Mouse (Mus musculus) left cerebral cortex, adult 11 months (tissue): Measurements from ENCODE around the gene Zfp784.
A peak's percentile ranks its signal among the peaks of the same experiment; 100 is the strongest.
"Not testable (repeated sequence)": the region's sequence is repeated elsewhere in the genome, so short reads cannot be mapped to it uniquely, and the experiment has no call there.

ENCODE experiments used
- DNase-seq: peaks from one replicate; pipeline ENCODE4 v3.0.0; 2022; ENCODE audit warnings: low spot score

Gene Zfp784

GRCm38 (mm10) chr7:5020000-5020681 is 18.1 kb downstream of the Zfp784 start, which contains the start of the genes Zfp865 and Ccdc106:
Zfp865 (plus strand) TSS chr7:5020376.
Ccdc106 (plus strand) TSS chr7:5020553.
- peak; percentile 98 for DNase-seq

DNA sequence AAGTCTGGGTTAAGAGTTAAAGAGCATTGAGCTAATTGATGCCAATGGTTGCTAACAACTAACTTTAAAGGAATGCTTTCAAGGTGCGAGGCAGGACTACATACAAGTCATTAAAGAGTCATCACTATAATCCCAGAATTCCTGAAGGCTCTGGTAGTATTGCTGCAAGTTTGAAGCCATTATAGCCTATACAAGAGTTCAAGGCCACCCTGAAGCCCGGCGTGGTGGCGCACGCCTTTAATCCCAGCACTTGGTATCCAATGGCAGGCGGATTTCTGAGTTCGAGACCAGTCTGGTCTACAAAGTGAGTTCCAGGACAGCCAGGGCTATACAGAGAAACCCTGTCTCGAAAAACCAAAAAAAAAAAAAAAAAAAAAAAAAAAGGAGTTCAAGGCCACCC is 18.7 kb downstream of the Zfp784 start:
- not testable (repeated sequence) for DNase-seq

DNA sequence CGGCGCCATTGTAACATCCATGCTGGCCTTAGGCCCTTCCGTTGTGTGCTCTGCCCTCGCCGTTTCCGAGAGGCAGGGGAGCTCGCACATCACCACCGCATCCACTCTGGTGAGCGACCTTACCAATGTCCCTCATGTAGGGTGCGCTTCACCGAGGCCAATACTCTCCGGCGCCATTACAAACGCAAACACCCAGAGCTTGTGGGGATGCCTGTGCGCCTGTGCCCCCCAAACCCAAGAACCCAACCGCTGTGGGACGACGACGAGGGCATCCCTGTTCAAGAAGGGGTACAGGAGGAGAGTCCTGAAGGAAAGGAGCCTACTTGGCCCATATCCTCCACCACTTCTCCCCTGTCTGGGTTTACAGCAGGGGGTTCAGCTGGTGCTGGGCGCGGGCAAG is 20.3 kb downstream of the Zfp784 start:
- no peak for DNase-seq

DNA sequence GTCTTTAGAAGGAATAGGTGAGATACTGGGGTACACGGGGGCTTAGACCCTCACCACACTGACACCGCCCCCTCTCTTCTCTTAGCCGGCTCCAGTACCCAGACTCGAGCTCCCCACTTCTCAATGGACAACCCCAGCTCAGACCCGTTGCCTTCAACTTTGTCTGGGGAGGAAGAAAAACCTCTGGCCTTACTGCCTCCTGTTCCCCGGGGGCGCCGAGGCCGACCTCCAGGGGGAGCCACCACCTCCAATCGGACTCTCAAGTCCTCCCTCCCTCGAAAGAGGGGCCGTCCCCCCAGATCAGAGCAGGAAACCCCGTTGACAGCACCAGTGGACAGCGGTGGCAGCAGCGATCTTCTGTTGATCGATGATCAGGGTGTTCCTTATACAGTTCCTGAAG is 20.9 kb downstream of the Zfp784 start:
- no peak for DNase-seq

- DNase-seq = no peak
Measured at GRCm38 (mm10) chr7:5016920-5017319, 21.3 kb downstream of the Zfp784 start.

DNA sequence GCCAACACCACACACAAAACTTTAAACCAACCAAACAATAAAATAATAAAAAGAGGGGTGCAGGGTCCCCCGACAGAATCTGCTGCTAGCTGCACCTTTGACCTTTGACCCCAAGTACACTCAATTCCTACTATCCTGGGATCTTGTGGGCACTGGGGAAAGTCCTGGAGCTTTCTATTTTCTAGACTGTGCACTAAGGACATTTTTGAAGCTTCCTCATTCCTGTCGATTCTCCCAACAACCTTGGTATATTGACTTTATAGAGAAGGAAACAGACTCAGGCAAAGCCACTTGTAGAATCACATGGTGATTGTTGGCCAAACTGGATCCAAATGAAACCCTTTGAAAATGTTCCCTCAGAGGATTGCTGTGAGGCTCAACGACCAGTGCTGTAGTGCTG is 22.2 kb downstream of the Zfp784 start:
- DNase-seq = no peak

GRCm38 (mm10) chr7:5015118-5016001 is 22.9 kb downstream of the Zfp784 start, which contains the start of gene Gm44973:
Gm44973 (plus strand) TSS chr7:5015496.
- peak; percentile 91 for DNase-seq

DNA sequence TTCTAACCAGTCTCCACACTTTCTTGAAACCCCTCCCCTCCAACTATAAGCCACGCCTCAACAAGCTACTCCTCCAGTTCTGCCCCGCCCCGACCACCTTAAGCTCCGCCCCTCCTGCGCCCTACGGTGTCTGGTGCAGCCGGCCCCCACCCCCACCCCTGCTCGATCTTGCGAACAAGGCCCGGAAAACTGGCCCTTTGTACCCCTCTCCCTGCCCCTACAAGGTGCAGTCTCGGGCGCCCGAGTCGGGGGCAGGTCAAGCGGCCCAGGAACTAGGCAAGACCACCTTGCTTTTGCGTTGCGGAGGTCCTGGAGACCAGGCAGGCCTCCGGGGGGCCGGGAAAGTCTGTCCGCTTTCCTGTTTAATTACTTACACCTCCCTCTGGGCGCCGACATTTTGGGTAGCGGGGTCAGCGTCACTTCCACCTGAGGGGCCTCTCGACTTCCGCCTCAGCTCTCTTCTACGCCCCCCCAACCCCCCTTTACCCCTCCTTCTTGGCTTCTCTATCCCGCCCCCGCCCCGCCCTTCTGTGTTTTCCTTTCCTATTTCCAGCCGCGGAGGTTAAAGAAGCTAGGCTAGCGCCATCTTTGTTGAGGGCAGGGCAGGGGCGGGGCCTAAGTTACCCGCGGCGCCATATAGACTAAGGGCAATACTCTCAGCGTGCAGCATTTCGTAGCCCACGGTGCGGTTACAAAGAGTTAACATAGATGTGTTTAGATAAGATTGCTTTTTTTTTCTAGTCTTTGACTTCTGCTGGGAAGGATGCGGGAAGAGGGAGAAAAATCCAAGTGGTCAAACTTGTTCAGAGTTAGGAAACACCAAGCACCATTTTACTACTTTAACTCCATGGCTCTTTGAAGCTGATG is 23.8 kb downstream of the Zfp784 start, which contains the start of the genes Zfp524 and Fiz1:
Gene Zfp524 (plus strand): TSS at position 165 of the 867 bp plus-strand sequence.
Gene Fiz1 (minus strand): TSS at position 447 of the 867 bp plus-strand sequence.
- peak; percentile 96 for DNase-seq

GRCm38 (mm10) chr7:5012681-5013513 is 25.3 kb downstream of the Zfp784 start:
- DNase-seq = no peak

DNA sequence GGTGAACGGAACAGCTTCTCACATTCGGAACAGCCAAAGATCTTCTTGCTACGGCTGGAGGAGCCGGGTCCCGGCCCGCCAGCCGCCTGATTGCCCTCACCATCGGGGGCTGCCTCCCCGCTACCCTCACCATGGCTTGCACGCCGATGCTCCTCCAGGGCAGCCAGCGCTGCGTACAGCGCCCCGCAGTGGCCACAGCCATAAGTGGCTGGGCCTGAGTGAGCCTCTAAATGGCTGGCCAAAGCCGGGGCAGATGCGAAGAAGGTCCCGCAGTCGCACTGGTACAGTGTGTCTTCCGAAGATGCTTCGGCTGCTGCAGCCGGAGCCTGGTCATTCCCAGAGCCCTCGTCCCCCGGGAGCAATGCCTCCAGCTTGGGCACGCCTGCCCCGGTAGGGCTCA is 30.0 kb downstream of the Zfp784 start:
- no peak for DNase-seq

GRCm38 (mm10) chr7:5002876-5003275 is 35.4 kb downstream of the Zfp784 start:
- not testable (repeated sequence) for DNase-seq

GRCm38 (mm10) chr7:4999876-5000275 is 38.4 kb downstream of the Zfp784 start:
- DNase-seq = no peak

DNA sequence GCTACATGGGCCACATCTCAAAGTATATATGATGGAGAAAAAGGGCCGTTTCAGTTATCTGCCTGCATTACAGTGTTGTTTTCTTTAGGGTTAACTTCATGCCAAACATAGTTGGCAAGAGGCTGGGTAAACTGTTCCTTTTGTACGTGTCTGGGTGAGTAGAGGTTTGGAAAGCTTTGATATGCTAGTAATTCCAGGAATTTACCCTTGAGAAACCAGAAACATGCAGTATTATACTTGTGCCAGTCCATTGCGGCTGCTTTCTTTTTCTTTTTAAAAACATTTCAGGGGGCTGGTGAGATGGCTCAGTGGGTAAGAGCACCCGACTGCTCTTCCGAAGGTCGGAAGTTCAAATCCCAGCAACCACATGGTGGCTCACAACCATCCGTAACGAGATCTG is 41.3 kb downstream of the Zfp784 start:
- no peak for DNase-seq

DNA sequence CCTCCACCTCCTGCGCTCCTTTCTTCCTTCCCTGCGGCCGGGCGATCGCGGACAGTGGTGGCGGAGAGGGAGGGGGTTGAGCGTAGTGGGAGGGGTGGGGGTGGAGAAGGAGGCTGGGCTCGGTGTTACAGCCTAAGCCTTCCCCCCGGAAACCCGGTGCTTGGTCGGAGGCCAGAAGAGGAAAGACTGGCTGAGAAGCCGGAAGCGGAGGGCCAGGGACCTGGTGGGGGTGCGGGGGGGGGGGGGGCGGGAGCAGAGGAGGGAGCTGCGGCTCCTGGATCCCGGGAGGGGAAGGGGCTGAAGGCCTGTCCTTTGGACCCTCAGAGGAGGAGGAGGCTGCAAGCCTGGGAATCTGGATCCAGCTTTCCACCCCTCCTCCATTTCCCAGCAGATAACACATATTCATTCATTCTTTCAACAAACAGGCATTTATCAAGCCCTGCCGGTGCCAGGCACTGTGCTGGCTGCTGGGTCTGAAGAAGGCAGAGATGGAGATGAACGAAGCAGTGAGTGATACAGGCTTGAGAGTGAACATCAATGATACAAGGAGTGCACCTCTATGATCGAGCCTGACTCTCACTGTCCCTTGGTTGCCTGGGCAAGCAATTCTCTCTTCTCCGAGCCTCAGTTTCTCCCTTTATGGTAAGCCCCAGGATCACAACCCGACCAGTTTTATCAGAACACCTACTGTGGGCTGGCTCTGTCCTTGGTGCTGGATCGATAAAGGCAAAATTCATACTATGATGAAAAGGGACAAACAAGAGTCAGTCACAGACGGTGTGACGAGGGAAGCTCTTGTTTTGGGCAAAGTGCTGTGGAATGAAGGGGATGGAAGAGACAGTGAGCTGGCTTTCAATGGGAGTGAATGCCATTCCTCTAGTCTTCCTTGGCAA is 42.0 kb downstream of the Zfp784 start, which contains the start of gene Zfp579:
Gene Zfp579 (minus strand): TSS at position 156 of the 893 bp plus-strand sequence.
- no peak for DNase-seq

GRCm38 (mm10) chr7:4995268-4996002 is 42.8 kb downstream of the Zfp784 start:
- no peak for DNase-seq

DNA sequence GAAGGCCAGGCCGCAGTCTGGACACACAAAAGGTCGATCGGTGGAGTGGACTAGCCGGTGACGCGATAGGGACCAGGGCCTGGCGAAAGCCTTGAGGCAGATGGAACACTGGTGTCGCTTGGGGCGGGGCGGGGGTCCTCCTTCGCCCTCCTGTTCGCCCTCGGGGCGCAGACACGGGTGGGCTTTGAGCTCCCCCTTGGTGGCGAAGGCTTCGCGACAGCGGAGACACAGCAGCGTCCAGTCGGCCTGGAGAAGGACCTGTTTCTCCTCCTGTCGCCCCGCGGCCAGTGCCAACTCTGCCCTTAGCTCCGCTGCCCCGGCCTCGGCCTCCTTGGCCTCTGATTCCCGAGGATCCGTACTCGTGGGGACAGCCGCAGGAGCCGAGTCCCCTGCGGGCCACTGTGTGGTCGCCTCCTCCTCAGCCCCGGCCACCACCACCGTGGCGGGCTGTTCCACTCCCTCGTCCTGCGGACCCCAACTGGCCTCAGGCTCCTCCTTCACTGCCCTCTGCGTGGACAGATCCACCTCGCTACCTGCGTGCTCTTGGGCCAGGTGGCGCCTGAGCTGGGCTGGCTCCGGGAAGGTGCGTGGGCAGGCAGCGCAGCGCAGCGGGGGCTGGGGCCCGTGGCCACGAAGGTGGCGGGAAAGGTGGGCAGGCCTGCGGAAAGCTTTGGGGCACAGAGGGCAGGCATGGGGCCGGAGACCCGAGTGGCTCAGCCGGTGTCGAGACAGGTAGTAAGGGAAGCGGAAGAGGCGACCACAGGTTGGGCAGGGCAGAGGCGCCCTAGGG is 44.1 kb downstream of the Zfp784 start:
- no peak for DNase-seq

- no peak for DNase-seq
Measured at GRCm38 (mm10) chr7:4993347-4993998, 44.8 kb downstream of the Zfp784 start.

GRCm38 (mm10) chr7:4988250-4988649 is 50.0 kb downstream of the Zfp784 start:
- DNase-seq = no peak
